Mouse (Mus musculus) lung, embryonic 15.5 days (tissue): ENCODE results near the gene Fbln2. TPM values are rescaled to one million over a fixed set of nuclear protein-coding genes. Genes with fewer than 3 reads are reported as not detected.

Experiments
- ATAC-seq: fragments of 200-750 bp; cut with Nextera tagmentation; 2 replicates; pipeline ENCODE4 v1.8.0; 2017; ENCODE audit warnings: moderate number of reproducible peaks, borderline replicate concordance; ENCODE audit not compliant: low FRiP score, low TSS enrichment; ENCODE audit errors: extremely low read depth
- H3K27ac ChIP-seq: fragments of 300-500 bp; sonication (generic); 2 replicates; pipeline ENCODE4 v1.5.1; 2015; ENCODE audit warnings: moderate library complexity, mild to moderate bottlenecking, inconsistent platforms
- H3K27me3 ChIP-seq: fragments of 300-500 bp; sonication (generic); 2 replicates; pipeline ENCODE4 v1.6.1; 2015; ENCODE audit warnings: inconsistent platforms
- H3K36me3 ChIP-seq: fragments of 300-500 bp; sonication (generic); 2 replicates; pipeline ENCODE4 v1.6.1; 2015; ENCODE audit warnings: inconsistent platforms
- H3K4me1 ChIP-seq: fragments of 300-500 bp; sonication (generic); 2 replicates; pipeline ENCODE4 v1.6.1; 2015; ENCODE audit warnings: inconsistent platforms
- H3K4me2 ChIP-seq: fragments of 300-500 bp; sonication (generic); 2 replicates; pipeline ENCODE4 v1.6.1; 2015; ENCODE audit warnings: inconsistent platforms, mild to moderate bottlenecking, moderate library complexity
- H3K4me3 ChIP-seq: fragments of 300-500 bp; sonication (generic); 2 replicates; pipeline ENCODE4 v1.5.1; 2015; ENCODE audit warnings: mild to moderate bottlenecking, inconsistent platforms
- H3K9ac ChIP-seq: fragments of 300-500 bp; sonication (generic); 2 replicates; pipeline ENCODE4 v1.6.1; 2015; ENCODE audit warnings: inconsistent platforms
- H3K9me3 ChIP-seq: fragments of 300-500 bp; sonication (generic); 2 replicates; pipeline ENCODE4 v1.6.1; 2016; ENCODE audit warnings: inconsistent platforms
- WGBS: fragments of 180-500 bp; shearing (Covaris S2); methylation state at CpG from one replicate; pipeline ENCODE4 v1.1.7; 2015; 5-methylcytosine and 5-hydroxymethylcytosine counted together
- polyA plus RNA-seq: library from polyadenylated mRNA; unstranded; fragments of >200 nt; fragmentation: Nextera tagmentation; extraction: Ambion mirVana; gene quantifications from 2 replicates; pipeline ENCODE4 v1.2.1, GENCODE M21; 2015

Fbln2 gene
- polyA plus RNA-seq, 1 experiment from 2014 or later, result 65.0 TPM

- no peak overlapping the region for H3K4me2 ChIP-seq
- no peak overlapping the region for H3K9ac ChIP-seq
- H3K9me3 ChIP-seq, result no peaks in the 10 kb centered on the region
- no peak for ATAC-seq
- H3K27me3 ChIP-seq, result no peaks in the 10 kb centered on the region
- H3K4me3 ChIP-seq, result no peak overlapping the region
- 52% methylated on average over 10 of the region's 10 CpGs for WGBS
- no peaks in the 10 kb centered on the region for H3K36me3 ChIP-seq
- H3K27ac ChIP-seq, result no peak overlapping the region
- no peaks in the 10 kb centered on the region for H3K4me1 ChIP-seq
Measured at GRCm38 (mm10) chr6:91233424-91234015, 21.3 kb downstream of the Fbln2 start.

GRCm38 (mm10) chr6:91236006-91236405, 23.8 kb downstream of the Fbln2 start:
- WGBS, result 51% methylated on average over 11 of the region's 11 CpGs
- no peak for ATAC-seq
- H3K9me3 ChIP-seq, result no peaks in the 10 kb centered on the region
- H3K27me3 ChIP-seq, result no peaks in the 10 kb centered on the region
- no peak overlapping the region for H3K27ac ChIP-seq
- no peak overlapping the region for H3K4me3 ChIP-seq
- H3K36me3 ChIP-seq, result no peaks in the 10 kb centered on the region
- no peak overlapping the region for H3K9ac ChIP-seq
- H3K4me1 ChIP-seq, result no peaks in the 10 kb centered on the region
- no peak overlapping the region for H3K4me2 ChIP-seq

GRCm38 (mm10) chr6:91236429-91236828, 24.2 kb downstream of the Fbln2 start:
- Histone ChIP-seq H3K27ac (no peak overlapping the region), H3K4me2 (no peak overlapping the region), H3K36me3 (no peaks in the 10 kb centered on the region), H3K27me3 (no peaks in the 10 kb centered on the region), H3K4me3 (no peak overlapping the region), H3K4me1 (no peaks in the 10 kb centered on the region), H3K9me3 (no peaks in the 10 kb centered on the region), H3K9ac (no peak overlapping the region)
- WGBS, result 40% methylated on average over 6 of the region's 6 CpGs
- ATAC-seq, result no peak

- WGBS, result 55% methylated on average over 2 of the region's 2 CpGs
Measured at GRCm38 (mm10) chr6:91237273-91237672, 25.0 kb downstream of the Fbln2 start.

GRCm38 (mm10) chr6:91240537-91240936, 28.3 kb downstream of the Fbln2 start:
- 38% methylated on average over 2 of the region's 2 CpGs for WGBS

More at GRCm38 (mm10) chr6:91237273-91237672, 25.0 kb downstream of the Fbln2 start:
- Histone ChIP-seq H3K4me3 (no peak overlapping the region), H3K9me3 (no peaks in the 10 kb centered on the region), H3K9ac (no peak overlapping the region), H3K27me3 (no peaks in the 10 kb centered on the region), H3K4me2 (no peak overlapping the region), H3K4me1 (no peaks in the 10 kb centered on the region), H3K36me3 (no peaks in the 10 kb centered on the region), H3K27ac (no peak overlapping the region)
- no peak for ATAC-seq

GRCm38 (mm10) chr6:91240964-91241363, 28.7 kb downstream of the Fbln2 start:
- Histone ChIP-seq H3K9ac (no peak overlapping the region), H3K4me3 (no peak overlapping the region), H3K4me2 (no peak overlapping the region), H3K36me3 (no peaks in the 10 kb centered on the region), H3K9me3 (no peaks in the 10 kb centered on the region), H3K4me1 (no peaks in the 10 kb centered on the region), H3K27me3 (no peaks in the 10 kb centered on the region), H3K27ac (no peak overlapping the region)
- no peak for ATAC-seq

More at GRCm38 (mm10) chr6:91240537-91240936, 28.3 kb downstream of the Fbln2 start:
- Histone ChIP-seq H3K36me3 (no peaks in the 10 kb centered on the region), H3K4me2 (no peak overlapping the region), H3K27ac (no peak overlapping the region), H3K4me3 (no peak overlapping the region), H3K27me3 (no peaks in the 10 kb centered on the region), H3K9ac (no peak overlapping the region), H3K9me3 (no peaks in the 10 kb centered on the region), H3K4me1 (no peaks in the 10 kb centered on the region)
- no peak for ATAC-seq

GRCm38 (mm10) chr6:91243395-91243794, 31.1 kb downstream of the Fbln2 start:
- no peaks in the 10 kb centered on the region for H3K9me3 ChIP-seq
- no peak overlapping the region for H3K9ac ChIP-seq
- no peaks in the 10 kb centered on the region for H3K27me3 ChIP-seq
- ATAC-seq, result no peak
- H3K4me2 ChIP-seq, result no peak overlapping the region
- no peak overlapping the region for H3K27ac ChIP-seq
- 79% methylated on average over 6 of the region's 6 CpGs for WGBS
- no peaks in the 10 kb centered on the region for H3K36me3 ChIP-seq
- no peak overlapping the region for H3K4me3 ChIP-seq
- H3K4me1 ChIP-seq, result no peaks in the 10 kb centered on the region

GRCm38 (mm10) chr6:91244331-91244730, 32.1 kb downstream of the Fbln2 start:
- Histone ChIP-seq H3K4me2 (no peak overlapping the region), H3K4me3 (no peak overlapping the region), H3K4me1 (no peaks in the 10 kb centered on the region), H3K36me3 (no peaks in the 10 kb centered on the region), H3K27me3 (no peaks in the 10 kb centered on the region), H3K9me3 (no peaks in the 10 kb centered on the region), H3K27ac (no peak overlapping the region), H3K9ac (no peak overlapping the region)
- WGBS, result 63% methylated on average over 8 of the region's 8 CpGs
- ATAC-seq, result no peak

GRCm38 (mm10) chr6:91245331-91245730, 33.1 kb downstream of the Fbln2 start:
- no peak for ATAC-seq
- 22% methylated on average over 6 of the region's 6 CpGs for WGBS

GRCm38 (mm10) chr6:91247343-91247742, 35.1 kb downstream of the Fbln2 start:
- H3K36me3 ChIP-seq, result no peaks in the 10 kb centered on the region
- H3K9ac ChIP-seq, result no peak overlapping the region
- no peaks in the 10 kb centered on the region for H3K4me1 ChIP-seq
- no peaks in the 10 kb centered on the region for H3K27me3 ChIP-seq
- no peak for ATAC-seq
- WGBS, result 90% methylated on average over 1 of the region's 1 CpGs
- H3K27ac ChIP-seq, result no peak overlapping the region
- no peaks in the 10 kb centered on the region for H3K9me3 ChIP-seq
- H3K4me2 ChIP-seq, result no peak overlapping the region
- H3K4me3 ChIP-seq, result no peak overlapping the region

More at GRCm38 (mm10) chr6:91245331-91245730, 33.1 kb downstream of the Fbln2 start:
- H3K9ac ChIP-seq, result no peak overlapping the region
- no peaks in the 10 kb centered on the region for H3K27me3 ChIP-seq
- H3K4me1 ChIP-seq, result no peaks in the 10 kb centered on the region
- no peak overlapping the region for H3K27ac ChIP-seq
- no peaks in the 10 kb centered on the region for H3K36me3 ChIP-seq
- no peaks in the 10 kb centered on the region for H3K9me3 ChIP-seq
- H3K4me2 ChIP-seq, result no peak overlapping the region
- no peak overlapping the region for H3K4me3 ChIP-seq

- no peak overlapping the region for H3K9ac ChIP-seq
- H3K27ac ChIP-seq, result no peak overlapping the region
- H3K4me1 ChIP-seq, result no peaks in the 10 kb centered on the region
- no peak for ATAC-seq
- 52% methylated on average over 4 of the region's 4 CpGs for WGBS
- H3K9me3 ChIP-seq, result no peaks in the 10 kb centered on the region
- H3K36me3 ChIP-seq, result no peaks in the 10 kb centered on the region
- no peak overlapping the region for H3K4me2 ChIP-seq
- H3K27me3 ChIP-seq, result no peaks in the 10 kb centered on the region
- H3K4me3 ChIP-seq, result no peak overlapping the region
Measured at GRCm38 (mm10) chr6:91248627-91249026, 36.4 kb downstream of the Fbln2 start.

GRCm38 (mm10) chr6:91249797-91250196, 37.5 kb downstream of the Fbln2 start:
- H3K27me3 ChIP-seq, result no peaks in the 10 kb centered on the region
- no peak overlapping the region for H3K4me3 ChIP-seq
- H3K4me1 ChIP-seq, result no peaks in the 10 kb centered on the region
- no peaks in the 10 kb centered on the region for H3K36me3 ChIP-seq
- H3K27ac ChIP-seq, result no peak overlapping the region
- H3K4me2 ChIP-seq, result no peak overlapping the region
- WGBS, result 72% methylated on average over 1 of the region's 1 CpGs
- no peaks in the 10 kb centered on the region for H3K9me3 ChIP-seq
- no peak overlapping the region for H3K9ac ChIP-seq
- ATAC-seq, result no peak
